Mouse (Mus musculus) forebrain, embryonic 10.5 days (tissue): ENCODE data around the gene Arhgap27. TPM values are rescaled to one million over a fixed set of nuclear protein-coding genes. Genes with fewer than 3 reads are reported as not detected.
"Not testable (repeated sequence)": the region's sequence is repeated elsewhere in the genome, so short reads cannot be mapped to it uniquely, and the experiment has no call there.

Experiments
- DNase-seq: peaks from one replicate; pipeline ENCODE4 v3.0.0-alpha.2; 2017; ENCODE audit warnings: low spot score; ENCODE audit errors: extremely low spot score
- H3K27ac ChIP-seq: fragments of 300-500 bp; sonication (generic); 2 replicates; pipeline ENCODE4 v1.5.1; 2016; ENCODE audit warnings: mild to moderate bottlenecking
- H3K27me3 ChIP-seq: fragments of 300-500 bp; sonication (generic); 2 replicates; pipeline ENCODE4 v1.6.1; 2016; ENCODE audit warnings: mild to moderate bottlenecking; ENCODE audit not compliant: poor library complexity, severe bottlenecking
- H3K36me3 ChIP-seq: fragments of 300-500 bp; sonication (generic); replicated peaks from 2 replicates; pipeline ENCODE4 v1.6.1; 2016; ENCODE audit warnings: mild to moderate bottlenecking, moderate library complexity
- H3K4me1 ChIP-seq: fragments of 300-500 bp; sonication (generic); 2 replicates; pipeline ENCODE4 v1.6.1; 2016
- H3K4me3 ChIP-seq: fragments of 300-500 bp; sonication (generic); 2 replicates; pipeline ENCODE4 v1.5.1; 2016; ENCODE audit warnings: mild to moderate bottlenecking, moderate library complexity
- H3K9me3 ChIP-seq: fragments of 300-500 bp; sonication (generic); 2 replicates; pipeline ENCODE4 v1.6.1; 2016; ENCODE audit warnings: mild to moderate bottlenecking, moderate library complexity
- WGBS: fragments of 180-500 bp; shearing (Covaris S2); methylation state at CpG from one replicate; pipeline ENCODE4 v1.1.7; 2016; 5-methylcytosine and 5-hydroxymethylcytosine counted together
- polyA plus RNA-seq: library from polyadenylated mRNA; unstranded; fragments of >200 nt; fragmentation: Nextera tagmentation; extraction: Ambion mirVana; gene quantifications from 2 replicates; pipeline ENCODE4 v1.2.1, GENCODE M21; 2016

The Arhgap27 gene
- polyA plus RNA-seq, 1 experiment from 2014 or later, result 3.8 TPM

- H3K27me3 ChIP-seq, result no peaks in the 10 kb centered on the region
- no peak overlapping the region for H3K27ac ChIP-seq
These were observed 71.2 kb downstream of the Arhgap27 start for GRCm38 (mm10) chr11:103292152-103292889.

GRCm38 (mm10) chr11:103290841-103291240 is 72.7 kb downstream of the Arhgap27 start:
- not testable (repeated sequence) for H3K36me3 ChIP-seq, H3K4me3 ChIP-seq, DNase-seq, H3K27me3 ChIP-seq, H3K27ac ChIP-seq, H3K9me3 ChIP-seq
- WGBS, result 93% methylated on average over 7 of the region's 7 CpGs
- peaks cover 20% of the 10 kb centered on the region for H3K4me1 ChIP-seq

More at GRCm38 (mm10) chr11:103292152-103292889, 71.2 kb downstream of the Arhgap27 start:
- no peak for DNase-seq
- peaks cover 17% of the 10 kb centered on the region for H3K4me1 ChIP-seq
- H3K9me3 ChIP-seq, result no peaks in the 10 kb centered on the region
- WGBS, result 37% methylated on average over 14 of the region's 14 CpGs
- no peak overlapping the region for H3K4me3 ChIP-seq
- H3K36me3 ChIP-seq, result no peaks in the 10 kb centered on the region

GRCm38 (mm10) chr11:103288291-103288963 is 75.1 kb downstream of the Arhgap27 start:
- Histone ChIP-seq H3K27ac (no peak overlapping the region), H3K4me1 (peaks cover 22% of the 10 kb centered on the region), H3K4me3 (no peak overlapping the region), H3K27me3 (no peaks in the 10 kb centered on the region), H3K9me3 (no peaks in the 10 kb centered on the region), H3K36me3 (no peaks in the 10 kb centered on the region)
- 80% methylated on average over 16 of the region's 16 CpGs for WGBS
- DNase-seq, result no peak

- no peaks in the 10 kb centered on the region for H3K9me3 ChIP-seq
- DNase-seq, result no peak
- no peak overlapping the region for H3K27ac ChIP-seq
- no peak overlapping the region for H3K4me3 ChIP-seq
- WGBS, result 95% methylated on average over 5 of the region's 5 CpGs
- H3K36me3 ChIP-seq, result no peaks in the 10 kb centered on the region
- no peaks in the 10 kb centered on the region for H3K27me3 ChIP-seq
- H3K4me1 ChIP-seq, result peaks cover 12% of the 10 kb centered on the region
These were observed 76.6 kb downstream of the Arhgap27 start for GRCm38 (mm10) chr11:103286910-103287309.

GRCm38 (mm10) chr11:103285951-103286350 is 77.5 kb downstream of the Arhgap27 start:
- Histone ChIP-seq H3K4me1 (peaks cover 12% of the 10 kb centered on the region), H3K27me3 (no peaks in the 10 kb centered on the region), H3K9me3 (no peaks in the 10 kb centered on the region), H3K27ac (peak overlapping the region; percentile 65), H3K36me3 (no peaks in the 10 kb centered on the region), H3K4me3 (no peak overlapping the region)
- no peak for DNase-seq
- WGBS, result 68% methylated on average over 6 of the region's 6 CpGs

- Histone ChIP-seq H3K9me3 (no peaks in the 10 kb centered on the region), H3K27ac (peak overlapping the region; percentile 65), H3K4me1 (peaks cover 17% of the 10 kb centered on the region), H3K27me3 (no peaks in the 10 kb centered on the region), H3K4me3 (no peak overlapping the region), H3K36me3 (no peaks in the 10 kb centered on the region)
- DNase-seq, result no peak
- WGBS, result 88% methylated on average over 10 of the region's 10 CpGs
These were observed 78.2 kb downstream of the Arhgap27 start for GRCm38 (mm10) chr11:103285276-103285675.

GRCm38 (mm10) chr11:103281784-103282183 is 81.7 kb downstream of the Arhgap27 start:
- H3K27me3 ChIP-seq, result no peaks in the 10 kb centered on the region
- no peaks in the 10 kb centered on the region for H3K9me3 ChIP-seq
- H3K4me1 ChIP-seq, result peaks cover 17% of the 10 kb centered on the region
- 80% methylated on average over 7 of the region's 7 CpGs for WGBS
- no peaks in the 10 kb centered on the region for H3K36me3 ChIP-seq
- H3K4me3 ChIP-seq, result no peak overlapping the region
- no peak for DNase-seq
- peak overlapping the region; percentile 6; the same call in 1 of the 2 replicates for H3K27ac ChIP-seq

Other genes with a start within 250 kb of the Arhgap27 start
- gene Hexim1, start 247.5 kb downstream of the Arhgap27 start, polyA plus RNA-seq, result 1.8 and 2.0 TPM in 2 replicates
- gene Hexim2, start 231.3 kb downstream of the Arhgap27 start, polyA plus RNA-seq, result 7.2 and 7.6 TPM in 2 replicates
- gene Fmnl1, start 192.6 kb downstream of the Arhgap27 start, polyA plus RNA-seq, result 0.47 and 0.81 TPM in 2 replicates
- 0.21 and 0.32 TPM in 2 replicates for gene 1700023F06Rik, start 155.1 kb downstream of the Arhgap27 start, polyA plus RNA-seq
- gene Spata32, start 145.3 kb downstream of the Arhgap27 start, polyA plus RNA-seq, result not detected in 2 replicates
- 4.0 TPM in 2 replicates for gene Map3k14, start 96.2 kb downstream of the Arhgap27 start, polyA plus RNA-seq
- 8.4 TPM in 2 replicates for gene Plekhm1, start 49.0 kb upstream of the Arhgap27 start, polyA plus RNA-seq
- gene Lrrc37a, start 140.9 kb upstream of the Arhgap27 start, polyA plus RNA-seq, result not detected in 2 replicates